9 mouse cellular contexts compared by ENCODE assay signal in the genomic region with DNA sequence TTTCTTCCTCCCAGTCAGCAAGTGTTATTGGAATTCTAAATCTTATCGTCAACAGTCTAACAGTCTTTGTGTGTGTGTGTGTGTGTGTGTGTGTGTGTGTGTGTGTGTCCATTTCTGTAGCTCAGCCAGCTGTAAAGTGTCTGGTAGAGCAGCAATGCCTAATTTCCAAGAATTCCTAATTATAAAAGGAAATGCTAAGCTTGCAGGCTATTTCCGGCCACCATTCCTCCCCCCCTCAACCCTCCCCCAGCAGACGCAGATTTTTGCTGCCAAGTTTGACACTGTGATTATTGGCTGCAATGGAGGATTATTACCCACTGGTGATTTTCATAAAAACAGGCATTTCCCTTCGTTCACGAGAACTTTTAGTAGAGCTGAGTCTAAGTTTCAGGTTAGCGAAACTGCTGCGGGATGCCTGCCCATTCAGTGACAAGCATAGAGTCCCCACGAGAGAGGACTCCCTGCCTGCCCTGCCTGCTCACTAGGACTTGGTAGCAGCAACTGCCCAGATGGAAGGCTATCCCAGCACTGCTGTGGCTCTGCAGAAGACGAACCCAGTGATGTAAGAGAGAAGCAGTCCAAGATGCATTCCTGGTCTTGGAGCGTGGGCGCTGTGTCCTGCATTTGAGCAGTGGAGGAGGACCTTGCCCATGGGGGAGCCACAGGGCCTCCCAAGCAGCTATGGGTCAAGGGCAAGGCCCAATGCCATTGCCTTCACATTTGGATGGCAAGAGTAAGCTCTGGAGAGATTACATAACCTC. TPM values are rescaled to one million over a fixed set of nuclear protein-coding genes. Genes with fewer than 3 reads are reported as not detected.
DNase-seq lines count a peak whose midpoint lies in the region; ATAC-seq and TF ChIP-seq lines count a peak whose summit lies in the region.
"Had no signal": no experiment of that assay in that cellular context is flagged by ENCODE, and none has a peak within 500 bp of the region (broad histone marks: within the 10 kb centered on the region; RNA-seq: fewer than 3 reads in every experiment).

No protein-coding gene starts in this region.

- peak overlapping the region; percentile 65 for H3K27ac ChIP-seq in lung, embryonic 16.5 days (ENCODE audit: low read length)
- H3K27ac ChIP-seq in stomach, embryonic 16.5 days (ENCODE audit: low read length): peak overlapping the region; percentile 29
- H3K27ac ChIP-seq in neural tube, embryonic 15.5 days (replicated peaks): no peak overlapping the region
- no peak overlapping the region for H3K27ac ChIP-seq in midbrain, embryonic 13.5 days

- H3K27me3 ChIP-seq in lung, embryonic 16.5 days (ENCODE audit: control insufficient read depth, insufficient read depth, low read depth, low read length): no peaks in the 10 kb centered on the region
- no peaks in the 10 kb centered on the region for H3K27me3 ChIP-seq in stomach, embryonic 16.5 days (ENCODE audit: control insufficient read depth, insufficient read depth, low read length)
- H3K27me3 ChIP-seq in neural tube, embryonic 15.5 days (replicated peaks): no peaks in the 10 kb centered on the region
- H3K27me3 ChIP-seq in midbrain, embryonic 13.5 days: no peaks in the 10 kb centered on the region

- no peak for TF ChIP-seq CTCF in lung, adult 2 months (IDR thresholded peaks at IDR 0.05; ENCODE audit: insufficient read depth, low read length)

- DNase-seq in lung, adult 2 months: no peak
- DNase-seq in gastrocnemius, postnatal 25 days: peak; percentile 45
- peak; percentile 25 for DNase-seq in kidney, adult 9 months
- no peak for DNase-seq in thymus, postnatal 25 days

- 0 out of 2 replicates have a peak overlapping the region, but pooled peaks have one; percentile 18 for H3K4me2 ChIP-seq in lung, embryonic 16.5 days (ENCODE audit: low read depth, low read length)
- H3K4me2 ChIP-seq in stomach, embryonic 16.5 days (ENCODE audit: low read depth, low read length): 0 out of 2 replicates have a peak overlapping the region, but pooled peaks have one; percentile 2
- H3K4me2 ChIP-seq in neural tube, embryonic 15.5 days: no peak overlapping the region
- H3K4me2 ChIP-seq in midbrain, embryonic 13.5 days (replicated peaks): no peak overlapping the region

- H3K4me1 ChIP-seq in lung, embryonic 16.5 days (replicated peaks; ENCODE audit: control insufficient read depth, insufficient read depth, low read length): peaks cover 9% of the 10 kb centered on the region; the same call in 1 of the 2 replicates
- peaks cover 3% of the 10 kb centered on the region; the same call in 1 of the 2 replicates for H3K4me1 ChIP-seq in lung, adult 2 months (ENCODE audit: control insufficient read depth, insufficient read depth, low read length)
- peaks cover 4% of the 10 kb centered on the region for H3K4me1 ChIP-seq in stomach, embryonic 16.5 days (ENCODE audit: control insufficient read depth, insufficient read depth, low read length)
- H3K4me1 ChIP-seq in neural tube, embryonic 15.5 days: peaks cover 22% of the 10 kb centered on the region
- peaks cover 12% of the 10 kb centered on the region for H3K4me1 ChIP-seq in midbrain, embryonic 13.5 days (replicated peaks)

- H3K9me3 ChIP-seq in lung, embryonic 16.5 days (ENCODE audit: control insufficient read depth, low read length): no peaks in the 10 kb centered on the region
- H3K9me3 ChIP-seq in stomach, embryonic 16.5 days (replicated peaks; ENCODE audit: control insufficient read depth, low read length): no peaks in the 10 kb centered on the region
- H3K9me3 ChIP-seq in neural tube, embryonic 15.5 days (replicated peaks): no peaks in the 10 kb centered on the region
- H3K9me3 ChIP-seq in midbrain, embryonic 13.5 days: no peaks in the 10 kb centered on the region

- H3K9ac ChIP-seq in lung, embryonic 16.5 days (ENCODE audit: low read length): no peak overlapping the region
- H3K9ac ChIP-seq in stomach, embryonic 16.5 days (ENCODE audit: low read length): no peak overlapping the region
- no peak overlapping the region for H3K9ac ChIP-seq in neural tube, embryonic 15.5 days (replicated peaks)
- H3K9ac ChIP-seq in midbrain, embryonic 13.5 days (replicated peaks): no peak overlapping the region

- 59% methylated on average over 11 of the region's 11 CpGs for WGBS in lung, embryonic 16.5 days
- WGBS in lung, adult 2 months: 58% methylated on average over 11 of the region's 11 CpGs
- 62% methylated on average over 11 of the region's 11 CpGs for WGBS in stomach, embryonic 16.5 days
- 74% methylated on average over 11 of the region's 11 CpGs for WGBS in neural tube, embryonic 15.5 days
- 80% methylated on average over 11 of the region's 11 CpGs for WGBS in midbrain, embryonic 13.5 days

- no peak overlapping the region; the same call in 1 of the 2 replicates for H3K4me3 ChIP-seq in lung, embryonic 16.5 days (ENCODE audit: low read length)
- H3K4me3 ChIP-seq in lung, adult 2 months (replicated peaks; ENCODE audit: extremely low read depth, low read depth, low read length): no peak overlapping the region
- H3K4me3 ChIP-seq in stomach, embryonic 16.5 days (replicated peaks; ENCODE audit: low read length): no peak overlapping the region
- no peak overlapping the region for H3K4me3 ChIP-seq in neural tube, embryonic 15.5 days (replicated peaks)
- no peak overlapping the region for H3K4me3 ChIP-seq in midbrain, embryonic 13.5 days (replicated peaks)

- peaks cover 9% of the 10 kb centered on the region for H3K36me3 ChIP-seq in lung, embryonic 16.5 days (ENCODE audit: control insufficient read depth, insufficient read depth, low read length)
- 0 out of 2 replicates have a peak, but pooled peaks cover 10% of the 10 kb centered on the region for H3K36me3 ChIP-seq in stomach, embryonic 16.5 days (ENCODE audit: control insufficient read depth, insufficient read depth, low read length)
- H3K36me3 ChIP-seq in neural tube, embryonic 15.5 days: no peaks in the 10 kb centered on the region
- H3K36me3 ChIP-seq in midbrain, embryonic 13.5 days: no peaks in the 10 kb centered on the region

- peak; percentile 79 for ATAC-seq in lung, embryonic 16.5 days (ENCODE audit: low read depth)
- ATAC-seq in stomach, embryonic 16.5 days (ENCODE audit: insufficient read depth, low FRiP score): no peak
- no peak for ATAC-seq in neural tube, embryonic 15.5 days (ENCODE audit: low FRiP score)
- no peak for ATAC-seq in midbrain, embryonic 13.5 days

- TF ChIP-seq POLR2A in lung, adult 2 months (IDR thresholded peaks at IDR 0.05; ENCODE audit: borderline replicate concordance, extremely low read depth, low read depth, low read length): no peak

RNA-seq across cellular contexts. Expression of a gene that starts 52.9 kb away (rescaled TPM):
- 0.55 and 0.77 TPM in 2 replicates for polyA plus RNA-seq in lung, embryonic 16.5 days (2015; fragmentation: Nextera tagmentation; extraction: Ambion mirVana)
- polyA plus RNA-seq in lung, adult 2 months (2012; rRNA removed): 0.49 and 1.5 TPM in 2 replicates
- not detected for total RNA-seq in gastrocnemius, postnatal 25 days (2021)
- 1.7 and 1.9 TPM in 2 replicates for polyA plus RNA-seq in stomach, embryonic 16.5 days (2015; fragmentation: Nextera tagmentation; extraction: Ambion mirVana)
- 0.68 TPM in 1 of 2 replicates, not detected in the other for polyA plus RNA-seq in neural tube, embryonic 15.5 days (2015; fragmentation: Nextera tagmentation; extraction: Ambion mirVana)
- polyA plus RNA-seq in midbrain, embryonic 13.5 days (2015; fragmentation: Nextera tagmentation; extraction: Ambion mirVana): not detected in 2 replicates
- polyA plus RNA-seq: neural tube, embryonic 14.5 days had no signal

Comparison
In these comparisons a context has a peak if more than half of its experiments do, and no peak if none do; other contexts are left out.
1. H3K27ac ChIP-seq: peak in lung, embryonic 16.5 days (single experiment) and stomach, embryonic 16.5 days (single experiment); none in neural tube, embryonic 15.5 days (single experiment) and midbrain, embryonic 13.5 days (single experiment).
2. H3K4me2 ChIP-seq: peak in lung, embryonic 16.5 days (single experiment) and stomach, embryonic 16.5 days (single experiment); none in neural tube, embryonic 15.5 days (single experiment) and midbrain, embryonic 13.5 days (single experiment).
3. DNase-seq: peak in gastrocnemius, postnatal 25 days (single experiment) and kidney, adult 9 months (single experiment); none in lung, adult 2 months (single experiment) and thymus, postnatal 25 days (single experiment).